Mouse (Mus musculus): ENCODE measurements around the gene Atf4. TPM values are rescaled to one million over a fixed set of nuclear protein-coding genes. Genes with fewer than 3 reads are reported as not detected.

Gene Atf4
- polyA plus RNA-seq, 1 experiment from 2014 or later: 140 TPM

- H3K4me3 ChIP-seq (ENCODE audit: low read depth, low read length): no peak overlapping the region
- no peak overlapping the region for H3K27ac ChIP-seq (replicated peaks; ENCODE audit: low read depth, low read length)
- ATAC-seq (ENCODE audit: low read depth) (no peak), DNase-seq (ENCODE audit: low spot score) (no peak)
- H3K9me3 ChIP-seq (ENCODE audit: control insufficient read depth, low read length): no peaks in the 10 kb centered on the region
- H3K4me1 ChIP-seq (ENCODE audit: control insufficient read depth, insufficient read depth, low read length): no peaks in the 10 kb centered on the region
- H3K27me3 ChIP-seq (replicated peaks; ENCODE audit: control insufficient read depth, insufficient read depth, low read length): no peaks in the 10 kb centered on the region
- H3K9ac ChIP-seq (ENCODE audit: low read depth, low read length): no peak overlapping the region
- WGBS: 77% methylated on average over 4 of the region's 4 CpGs
- H3K36me3 ChIP-seq (ENCODE audit: control insufficient read depth, insufficient read depth, low read length): no peaks in the 10 kb centered on the region
- peak overlapping the region; percentile 32; the same call in 1 of the 2 replicates for H3K4me2 ChIP-seq (ENCODE audit: low read depth, low read length)
Observed at GRCm38 (mm10) chr15:80219705-80220657, 35.0 kb upstream of the Atf4 start.

GRCm38 (mm10) chr15:80221031-80221430 is 34.0 kb upstream of the Atf4 start:
- H3K9me3 ChIP-seq (ENCODE audit: control insufficient read depth, low read length): no peaks in the 10 kb centered on the region
- DNase-seq (ENCODE audit: low spot score): no peak

GRCm38 (mm10) chr15:80223751-80224150 is 31.2 kb upstream of the Atf4 start:
- 86% methylated on average over 7 of the region's 7 CpGs for WGBS
- H3K27ac ChIP-seq (replicated peaks; ENCODE audit: low read depth, low read length): no peak overlapping the region
- ATAC-seq (ENCODE audit: low read depth) (no peak), DNase-seq (ENCODE audit: low spot score) (no peak)
- no peak overlapping the region for H3K9ac ChIP-seq (ENCODE audit: low read depth, low read length)
- no peak overlapping the region for H3K4me2 ChIP-seq (ENCODE audit: low read depth, low read length)
- H3K4me1 ChIP-seq (ENCODE audit: control insufficient read depth, insufficient read depth, low read length): no peaks in the 10 kb centered on the region
- H3K36me3 ChIP-seq (ENCODE audit: control insufficient read depth, insufficient read depth, low read length): no peaks in the 10 kb centered on the region
- no peaks in the 10 kb centered on the region for H3K9me3 ChIP-seq (ENCODE audit: control insufficient read depth, low read length)
- H3K4me3 ChIP-seq (ENCODE audit: low read depth, low read length): no peak overlapping the region
- H3K27me3 ChIP-seq (replicated peaks; ENCODE audit: control insufficient read depth, insufficient read depth, low read length): no peaks in the 10 kb centered on the region

More at GRCm38 (mm10) chr15:80221031-80221430, 34.0 kb upstream of the Atf4 start:
- no peak overlapping the region for H3K4me3 ChIP-seq (ENCODE audit: low read depth, low read length)
- H3K4me2 ChIP-seq (ENCODE audit: low read depth, low read length): no peak overlapping the region
- WGBS: 69% methylated on average over 8 of the region's 8 CpGs
- no peaks in the 10 kb centered on the region for H3K4me1 ChIP-seq (ENCODE audit: control insufficient read depth, insufficient read depth, low read length)
- no peak overlapping the region for H3K9ac ChIP-seq (ENCODE audit: low read depth, low read length)
- no peak for ATAC-seq (ENCODE audit: low read depth)
- no peaks in the 10 kb centered on the region for H3K36me3 ChIP-seq (ENCODE audit: control insufficient read depth, insufficient read depth, low read length)
- H3K27ac ChIP-seq (replicated peaks; ENCODE audit: low read depth, low read length): no peak overlapping the region
- H3K27me3 ChIP-seq (replicated peaks; ENCODE audit: control insufficient read depth, insufficient read depth, low read length): no peaks in the 10 kb centered on the region

GRCm38 (mm10) chr15:80225208-80225607 is 29.8 kb upstream of the Atf4 start:
- no peaks in the 10 kb centered on the region for H3K27me3 ChIP-seq (replicated peaks; ENCODE audit: control insufficient read depth, insufficient read depth, low read length)
- WGBS: 18% methylated on average over 9 of the region's 9 CpGs
- H3K4me1 ChIP-seq (ENCODE audit: control insufficient read depth, insufficient read depth, low read length): no peaks in the 10 kb centered on the region
- H3K27ac ChIP-seq (replicated peaks; ENCODE audit: low read depth, low read length): no peak overlapping the region
- H3K4me3 ChIP-seq (ENCODE audit: low read depth, low read length): no peak overlapping the region
- ATAC-seq (ENCODE audit: low read depth) (peak; percentile 71; the same call in 1 of the 2 replicates), DNase-seq (ENCODE audit: low spot score) (peak; percentile 39)
- no peak overlapping the region for H3K9ac ChIP-seq (ENCODE audit: low read depth, low read length)
- no peaks in the 10 kb centered on the region for H3K9me3 ChIP-seq (ENCODE audit: control insufficient read depth, low read length)
- H3K4me2 ChIP-seq (ENCODE audit: low read depth, low read length): no peak overlapping the region
- H3K36me3 ChIP-seq (ENCODE audit: control insufficient read depth, insufficient read depth, low read length): no peaks in the 10 kb centered on the region

- no peak overlapping the region for H3K4me3 ChIP-seq (ENCODE audit: low read depth, low read length)
- no peaks in the 10 kb centered on the region for H3K4me1 ChIP-seq (ENCODE audit: control insufficient read depth, insufficient read depth, low read length)
- H3K27ac ChIP-seq (replicated peaks; ENCODE audit: low read depth, low read length): no peak overlapping the region
- ATAC-seq (ENCODE audit: low read depth) (no peak), DNase-seq (ENCODE audit: low spot score) (peak; percentile 27)
- H3K27me3 ChIP-seq (replicated peaks; ENCODE audit: control insufficient read depth, insufficient read depth, low read length): no peaks in the 10 kb centered on the region
- WGBS: 46% methylated on average over 2 of the region's 2 CpGs
- no peak overlapping the region for H3K9ac ChIP-seq (ENCODE audit: low read depth, low read length)
- H3K36me3 ChIP-seq (ENCODE audit: control insufficient read depth, insufficient read depth, low read length): no peaks in the 10 kb centered on the region
- H3K9me3 ChIP-seq (ENCODE audit: control insufficient read depth, low read length): no peaks in the 10 kb centered on the region
- H3K4me2 ChIP-seq (ENCODE audit: low read depth, low read length): no peak overlapping the region
Observed at GRCm38 (mm10) chr15:80225796-80226195, 29.2 kb upstream of the Atf4 start.

- no peak for ATAC-seq (ENCODE audit: low read depth)
Observed at GRCm38 (mm10) chr15:80228071-80228800, 26.7 kb upstream of the Atf4 start.

GRCm38 (mm10) chr15:80232331-80232730 is 22.7 kb upstream of the Atf4 start:
- no peaks in the 10 kb centered on the region for H3K9me3 ChIP-seq (ENCODE audit: control insufficient read depth, low read length)
- ATAC-seq (ENCODE audit: low read depth): no peak

More at GRCm38 (mm10) chr15:80228071-80228800, 26.7 kb upstream of the Atf4 start:
- Histone ChIP-seq H3K9ac (ENCODE audit: low read depth, low read length) (no peak overlapping the region), H3K27me3 (replicated peaks; ENCODE audit: control insufficient read depth, insufficient read depth, low read length) (no peaks in the 10 kb centered on the region), H3K27ac (replicated peaks; ENCODE audit: low read depth, low read length) (no peak overlapping the region), H3K36me3 (ENCODE audit: control insufficient read depth, insufficient read depth, low read length) (no peaks in the 10 kb centered on the region), H3K4me1 (ENCODE audit: control insufficient read depth, insufficient read depth, low read length) (no peaks in the 10 kb centered on the region; the same call in 1 of the 2 replicates), H3K9me3 (ENCODE audit: control insufficient read depth, low read length) (no peaks in the 10 kb centered on the region), H3K4me2 (ENCODE audit: low read depth, low read length) (no peak overlapping the region), H3K4me3 (ENCODE audit: low read depth, low read length) (no peak overlapping the region)
- 75% methylated on average over 17 of the region's 17 CpGs for WGBS
- DNase-seq (ENCODE audit: low spot score): no peak

GRCm38 (mm10) chr15:80233053-80233452 is 21.9 kb upstream of the Atf4 start:
- no peak for DNase-seq (ENCODE audit: low spot score)
- H3K9ac ChIP-seq (ENCODE audit: low read depth, low read length): 0 out of 2 replicates have a peak overlapping the region, but pooled peaks have one; percentile 9
- H3K27me3 ChIP-seq (replicated peaks; ENCODE audit: control insufficient read depth, insufficient read depth, low read length): no peaks in the 10 kb centered on the region
- WGBS: 45% methylated on average over 4 of the region's 4 CpGs
- peaks cover 23% of the 10 kb centered on the region for H3K36me3 ChIP-seq (ENCODE audit: control insufficient read depth, insufficient read depth, low read length)
- peak overlapping the region; percentile 63 for H3K27ac ChIP-seq (replicated peaks; ENCODE audit: low read depth, low read length)
- no peak for ATAC-seq (ENCODE audit: low read depth)
- H3K4me3 ChIP-seq (ENCODE audit: low read depth, low read length): peak overlapping the region; percentile 96; the same call in 1 of the 2 replicates
- H3K9me3 ChIP-seq (ENCODE audit: control insufficient read depth, low read length): no peaks in the 10 kb centered on the region
- peaks cover 3% of the 10 kb centered on the region for H3K4me1 ChIP-seq (ENCODE audit: control insufficient read depth, insufficient read depth, low read length)
- peak overlapping the region; percentile 76 for H3K4me2 ChIP-seq (ENCODE audit: low read depth, low read length)

More at GRCm38 (mm10) chr15:80232331-80232730, 22.7 kb upstream of the Atf4 start:
- Histone ChIP-seq H3K4me1 (ENCODE audit: control insufficient read depth, insufficient read depth, low read length) (peaks cover 3% of the 10 kb centered on the region), H3K27me3 (replicated peaks; ENCODE audit: control insufficient read depth, insufficient read depth, low read length) (no peaks in the 10 kb centered on the region), H3K27ac (replicated peaks; ENCODE audit: low read depth, low read length) (no peak overlapping the region), H3K9ac (ENCODE audit: low read depth, low read length) (no peak overlapping the region), H3K36me3 (ENCODE audit: control insufficient read depth, insufficient read depth, low read length) (peaks cover 18% of the 10 kb centered on the region), H3K4me3 (ENCODE audit: low read depth, low read length) (no peak overlapping the region), H3K4me2 (ENCODE audit: low read depth, low read length) (no peak overlapping the region)
- 53% methylated on average over 2 of the region's 2 CpGs for WGBS
- DNase-seq (ENCODE audit: low spot score): peak; percentile 16

Measured in embryonic facial prominence, embryonic 14.5 days (tissue).